16 mouse cellular contexts compared by ENCODE assay signal in genomic region chr13:9194656-9195055, GRCm38 (mm10).
DNase-seq lines count a peak whose midpoint lies in the region; ATAC-seq and TF ChIP-seq lines count a peak whose summit lies in the region.
"Had no signal": no experiment of that assay in that cellular context is flagged by ENCODE, and none has a peak within 500 bp of the region (broad histone marks: within the 10 kb centered on the region; RNA-seq: fewer than 3 reads in every experiment).

No protein-coding gene starts in this region.

- H3K36me3 ChIP-seq in kidney, adult 2 months (ENCODE audit: control insufficient read depth, insufficient read depth, low read length), result no peaks in the 10 kb centered on the region
- no peaks in the 10 kb centered on the region for H3K36me3 ChIP-seq in heart, embryonic 11.5 days (ENCODE audit: control insufficient read depth, insufficient read depth, low read length)
- no peaks in the 10 kb centered on the region for H3K36me3 ChIP-seq in forebrain, embryonic 13.5 days (ENCODE audit: poor library complexity, severe bottlenecking)
- H3K36me3 ChIP-seq: embryonic facial prominence, embryonic 12.5 days; forebrain, embryonic 15.5 days had no signal

- H3K9me3 ChIP-seq in heart, embryonic 11.5 days (replicated peaks; ENCODE audit: control insufficient read depth, low read length), result no peaks in the 10 kb centered on the region
- no peaks in the 10 kb centered on the region for H3K9me3 ChIP-seq in forebrain, embryonic 13.5 days (replicated peaks)
- H3K9me3 ChIP-seq: embryonic facial prominence, embryonic 12.5 days; forebrain, embryonic 15.5 days had no signal

- no peak overlapping the region for H3K27ac ChIP-seq in kidney, adult 2 months (ENCODE audit: insufficient read depth, low read depth, low read length)
- H3K27ac ChIP-seq in cortical plate, adult 2 months (ENCODE audit: insufficient read depth, low read length), result no peak overlapping the region
- H3K27ac ChIP-seq in heart, embryonic 11.5 days (ENCODE audit: low read depth, low read length), result no peak overlapping the region
- no peak overlapping the region for H3K27ac ChIP-seq in forebrain, embryonic 13.5 days
- H3K27ac ChIP-seq: embryonic facial prominence, embryonic 12.5 days; forebrain, embryonic 15.5 days had no signal

- H3K4me1 ChIP-seq in kidney, adult 2 months (ENCODE audit: control insufficient read depth, insufficient read depth, low read length), result 0 out of 2 replicates have a peak, but pooled peaks cover 4% of the 10 kb centered on the region
- H3K4me1 ChIP-seq in cortical plate, adult 2 months (ENCODE audit: control insufficient read depth, insufficient read depth, low read length), result peaks cover 4% of the 10 kb centered on the region; the same call in 1 of the 2 replicates
- H3K4me1 ChIP-seq in heart, embryonic 11.5 days (ENCODE audit: control insufficient read depth, insufficient read depth, low read length), result peaks cover 8% of the 10 kb centered on the region
- H3K4me1 ChIP-seq in forebrain, embryonic 13.5 days, result peaks cover 9% of the 10 kb centered on the region; the same call in 1 of the 2 replicates

- DNase-seq in kidney, adult 2 months, result no peak
- no peak for DNase-seq in kidney, adult 11 months
- peak; percentile 28 for DNase-seq in 3134 (ENCODE audit: extremely low read depth, insufficient read length, low spot score)
- DNase-seq in ES-CJ7 (ENCODE audit: low read depth, low spot score), result peak; percentile 64
- no peak for DNase-seq in Muller cell, postnatal 12 days (ENCODE audit: inconsistent ontology term)
- DNase-seq: adrenal gland, postnatal 25 days; cerebellum, adult 9-10 months; kidney, postnatal 25 days; lung, postnatal 10 days; right cerebral cortex, postnatal 4 days had no signal

- WGBS in kidney, adult 2 months, result 83% methylated on average over 4 of the region's 4 CpGs
- WGBS in heart, embryonic 11.5 days (ENCODE audit: insufficient replicate concordance), result 78% methylated on average over 4 of the region's 4 CpGs
- WGBS in forebrain, embryonic 13.5 days, result 87% methylated on average over 4 of the region's 4 CpGs

- no peaks in the 10 kb centered on the region for H3K27me3 ChIP-seq in kidney, adult 2 months (replicated peaks; ENCODE audit: control insufficient read depth, insufficient read depth, low read length)
- H3K27me3 ChIP-seq in heart, embryonic 11.5 days (ENCODE audit: control insufficient read depth, insufficient read depth, low read length), result no peaks in the 10 kb centered on the region
- H3K27me3 ChIP-seq in forebrain, embryonic 13.5 days, result no peaks in the 10 kb centered on the region
- H3K27me3 ChIP-seq: embryonic facial prominence, embryonic 12.5 days; forebrain, embryonic 15.5 days; Patski had no signal

- no peak for ATAC-seq in heart, embryonic 11.5 days (replicated peaks; ENCODE audit: insufficient number of reproducible peaks, low FRiP score, low TSS enrichment)
- ATAC-seq in forebrain, embryonic 13.5 days, result no peak
- ATAC-seq: forebrain, embryonic 15.5 days; Patski had no signal

- peak; percentile 36; the same call in 1 of the 2 replicates for TF ChIP-seq CTCF in kidney, adult 2 months (conservative IDR thresholded peaks at IDR 0.05; ENCODE audit: insufficient read depth, insufficient read length, low read depth, low read length)
- 0 out of 2 replicates have a peak, but pooled peaks have one; percentile 14 for TF ChIP-seq CTCF in cortical plate, adult 2 months (IDR thresholded peaks at IDR 0.05; ENCODE audit: extremely low read depth, insufficient read depth, low read length)

- no peak for TF ChIP-seq POLR2A in kidney, adult 2 months (IDR thresholded peaks at IDR 0.05; ENCODE audit: low read depth, low read length)
- no peak for TF ChIP-seq POLR2A in cortical plate, adult 2 months (IDR thresholded peaks at IDR 0.05; ENCODE audit: extremely low read depth, insufficient read depth, low read length)

- H3K4me3 ChIP-seq in kidney, adult 2 months (ENCODE audit: insufficient read depth, low read depth, low read length), result no peak overlapping the region
- no peak overlapping the region for H3K4me3 ChIP-seq in cortical plate, adult 2 months (ENCODE audit: insufficient read depth, low read length)
- H3K4me3 ChIP-seq in heart, embryonic 11.5 days (ENCODE audit: low read depth, low read length), result no peak overlapping the region
- no peak overlapping the region for H3K4me3 ChIP-seq in forebrain, embryonic 13.5 days
- H3K4me3 ChIP-seq: embryonic facial prominence, embryonic 12.5 days; forebrain, embryonic 15.5 days had no signal

- no peak overlapping the region for H3K4me2 ChIP-seq in heart, embryonic 11.5 days
- no peak overlapping the region for H3K4me2 ChIP-seq in forebrain, embryonic 13.5 days
- H3K4me2 ChIP-seq: embryonic facial prominence, embryonic 12.5 days; forebrain, embryonic 15.5 days had no signal

- H3K9ac ChIP-seq in heart, embryonic 11.5 days (ENCODE audit: low read depth, low read length), result no peak overlapping the region
- no peak overlapping the region for H3K9ac ChIP-seq in forebrain, embryonic 13.5 days
- H3K9ac ChIP-seq: embryonic facial prominence, embryonic 12.5 days; forebrain, embryonic 15.5 days had no signal

Comparison
In these comparisons a context has a peak if more than half of its experiments do, and no peak if none do; other contexts are left out.
1. DNase-seq: peak in 3134 (single experiment) and ES-CJ7 (single experiment); none in kidney, adult 2 months (single experiment), kidney, adult 11 months (single experiment) and Muller cell, postnatal 12 days (single experiment).